Mouse (Mus musculus) heart, adult 2 months (tissue): ENCODE data around the gene Hat1.

Experiments
- EP300 ChIP-seq: fragments of 200-500 bp; IDR thresholded peaks from 2 replicates; pipeline ENCODE4 v1.6.1; 2011; ENCODE audit warnings: low read depth, low read length, control low read depth; ENCODE audit not compliant: insufficient read depth
- POLR2A ChIP-seq: fragments of 200-500 bp; IDR thresholded peaks from 2 replicates; pipeline ENCODE4 v1.6.1; 2011; ENCODE audit warnings: mild to moderate bottlenecking, low read depth, low read length, control low read depth; ENCODE audit not compliant: insufficient read depth

DNA sequence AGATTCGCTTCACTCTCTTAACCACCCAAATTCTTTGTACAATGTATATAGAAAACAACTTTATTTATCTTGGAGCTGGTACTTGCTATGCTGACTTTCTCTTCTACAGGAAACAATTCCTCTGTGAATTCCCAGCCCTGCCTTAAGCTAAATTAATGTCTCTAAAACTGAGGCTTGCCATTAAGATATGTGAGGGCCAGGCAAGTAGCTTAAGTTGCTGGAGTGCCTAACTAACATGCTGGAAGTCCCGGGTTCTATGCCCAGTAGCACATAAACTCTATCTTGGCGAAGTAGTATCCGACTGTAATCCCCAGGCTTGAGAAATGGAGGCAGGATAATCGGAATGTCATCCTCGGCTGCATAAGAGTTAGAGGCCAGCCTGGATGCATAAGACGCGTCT, 20.7 kb upstream of the Hat1 start:
- TF ChIP-seq EP300 = no peak
- no peak for TF ChIP-seq POLR2A
